Mouse (Mus musculus) megakaryocyte progenitor cell, adult 5-6 weeks (primary cell): ENCODE results near the gene Gm14569. TPM values are rescaled to one million over a fixed set of nuclear protein-coding genes. Genes with fewer than 3 reads are reported as not detected.

Experiments
- ATAC-seq: replicated peaks from 2 replicates; pipeline ENCODE4 v1.8.0; 2016; ENCODE audit warnings: mild to moderate bottlenecking, moderate TSS enrichment, inconsistent platforms; ENCODE audit not compliant: poor library complexity
- total RNA-seq, 2 experiments: library from RNA; stranded (forward) in 1 of 2; stranded (reverse) in 1 of 2; fragments of 157-497, 149-512 nt in 1 of 2; fragments of 200-1000 nt in 1 of 2; gene quantifications; 2 replicates each; pipeline versions ENCODE4 v1.2.3 to v1.2.4; 2015 to 2017

The Gm14569 gene
- not detected in 2 replicates for total RNA-seq (2015)
- total RNA-seq (2017), result not detected in 2 replicates

DNA sequence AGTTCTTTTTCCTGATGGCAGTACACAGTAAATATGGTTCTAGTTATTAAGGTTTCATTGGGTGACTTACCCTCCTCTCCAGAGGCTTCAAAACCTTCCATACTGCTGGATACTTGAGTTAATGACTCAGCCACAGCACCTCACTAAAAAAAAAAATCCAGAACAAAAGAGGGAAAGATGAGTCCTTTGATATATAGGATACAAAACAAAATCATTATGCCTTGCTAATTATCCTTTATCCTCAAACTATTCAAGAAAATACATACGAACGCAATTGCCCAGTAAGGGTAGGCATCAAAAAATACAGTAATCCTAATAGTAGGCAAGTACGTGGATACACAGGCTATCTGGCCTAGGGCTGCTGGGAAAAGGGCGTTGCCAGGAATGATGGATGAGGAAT lies at the start of gene Gm14569:
Gene Gm14569, minus strand, starts transcription at position 101 of the 400 bp plus-strand sequence.
- no peak for ATAC-seq

DNA sequence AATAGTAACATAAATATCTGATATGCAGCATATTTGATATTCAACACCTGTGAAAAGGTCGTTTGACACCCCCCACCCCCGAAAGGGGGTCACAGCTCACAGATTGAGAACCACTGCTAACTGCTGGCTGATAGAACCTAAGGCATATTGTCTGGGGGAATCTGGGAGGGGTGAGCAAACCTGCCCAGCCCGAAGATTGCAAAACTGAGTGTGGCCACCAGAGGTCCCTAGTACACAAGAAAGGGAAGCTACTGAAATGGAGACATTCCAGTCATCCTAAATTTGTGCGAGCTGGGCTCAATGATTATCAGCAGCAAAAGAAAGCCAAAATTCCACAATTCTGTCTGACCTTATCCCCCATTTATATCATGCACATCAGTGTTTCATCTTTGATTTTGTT lies 42.9 kb upstream of the Gm14569 start:
- ATAC-seq, result peak; percentile 95

DNA sequence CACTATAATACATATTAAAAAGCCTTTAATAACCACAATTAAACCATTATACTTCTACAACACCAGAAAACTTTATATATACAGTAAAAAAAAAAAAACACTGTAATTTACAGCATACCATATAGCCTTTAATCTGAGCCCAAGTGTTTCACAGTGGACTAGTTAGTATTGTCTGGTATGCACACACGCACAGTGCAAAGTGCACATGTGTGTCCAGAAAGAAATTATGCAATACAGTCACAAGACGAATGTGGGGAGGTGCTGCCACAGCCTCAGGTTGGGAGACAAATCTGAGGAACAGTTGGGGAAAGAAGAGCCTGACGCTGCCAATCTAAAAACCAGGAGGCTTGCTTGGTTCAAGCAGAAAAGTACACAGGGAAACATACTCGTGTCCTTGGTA lies 42.1 kb upstream of the Gm14569 start:
- no peak for ATAC-seq

DNA sequence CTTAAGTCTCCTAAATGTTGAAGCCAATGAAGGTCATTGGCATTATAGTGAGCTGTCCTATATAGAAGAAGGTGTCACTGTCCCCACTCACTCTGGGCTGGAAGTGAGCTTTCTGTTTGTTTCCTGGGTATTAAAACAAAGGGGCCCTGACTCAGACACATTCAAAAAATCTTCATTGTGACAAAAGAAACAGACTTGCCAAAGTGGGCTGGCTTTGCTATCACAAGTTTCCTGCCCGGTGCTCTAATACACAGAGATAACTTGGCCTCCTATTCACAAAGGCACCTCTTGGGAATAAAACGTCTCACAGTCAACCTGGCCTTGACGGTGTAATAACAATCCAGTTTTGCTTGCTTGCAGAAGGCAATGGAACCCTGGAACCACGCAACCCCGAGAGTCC lies 38.6 kb upstream of the Gm14569 start:
- no peak for ATAC-seq

DNA sequence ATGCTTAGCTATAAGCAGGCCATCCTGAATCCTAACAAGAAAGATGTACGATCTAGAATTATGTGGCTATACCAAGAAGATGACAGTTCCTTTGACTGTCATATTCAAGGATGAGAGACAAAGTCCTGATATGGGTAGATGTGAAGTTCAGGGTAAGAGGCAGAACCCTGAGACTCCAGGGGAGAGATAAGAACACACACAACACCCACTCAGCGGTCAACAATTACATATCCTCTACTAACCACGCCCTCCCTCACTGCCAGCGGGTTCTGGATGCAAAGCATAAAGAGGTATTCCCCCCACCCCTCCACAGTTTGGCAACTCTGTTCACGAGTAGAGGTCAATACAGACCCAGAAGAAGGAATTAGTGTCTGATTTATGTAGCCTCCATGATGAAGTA lies 32.1 kb upstream of the Gm14569 start:
- peak; percentile 81 for ATAC-seq

DNA sequence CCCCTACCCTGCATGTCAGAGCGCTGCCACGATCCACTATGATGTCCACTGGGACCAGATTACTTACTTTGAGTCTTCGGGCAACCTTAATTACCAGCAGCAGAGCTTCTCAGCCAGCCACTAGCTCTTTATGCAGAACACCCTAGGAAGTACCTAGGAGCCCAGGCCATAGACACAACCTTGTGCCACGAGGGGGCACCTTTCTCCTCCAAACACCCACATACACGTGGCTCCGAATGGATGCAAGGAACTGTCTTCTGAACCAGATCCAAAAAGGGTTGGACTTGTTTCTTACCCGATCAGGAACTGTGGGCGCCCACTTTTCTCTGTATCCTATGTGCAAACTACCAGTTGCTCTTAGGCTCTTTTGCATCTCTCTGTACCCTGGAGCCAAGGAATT lies 22.1 kb upstream of the Gm14569 start:
- peak; percentile 75 for ATAC-seq

DNA sequence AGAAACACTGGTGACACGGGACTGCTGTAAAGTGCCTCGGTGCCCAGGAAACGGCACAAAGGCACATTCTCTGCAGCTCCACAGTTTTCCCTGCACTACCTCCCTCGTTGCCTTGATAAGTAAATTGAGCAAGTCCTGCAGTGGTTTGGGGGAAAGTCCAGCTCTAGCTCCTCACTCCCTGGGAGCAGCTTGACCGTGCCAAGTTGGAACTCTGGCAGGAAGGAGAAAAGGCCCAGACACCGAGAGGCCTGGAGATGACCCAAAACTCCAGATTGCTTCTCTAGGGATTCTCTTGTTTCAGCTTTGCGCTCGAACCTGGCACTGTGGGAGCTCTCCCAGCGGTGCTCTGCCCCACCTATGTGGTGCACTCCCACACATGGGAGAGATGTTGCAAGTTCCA lies 21.6 kb upstream of the Gm14569 start:
- no peak for ATAC-seq

DNA sequence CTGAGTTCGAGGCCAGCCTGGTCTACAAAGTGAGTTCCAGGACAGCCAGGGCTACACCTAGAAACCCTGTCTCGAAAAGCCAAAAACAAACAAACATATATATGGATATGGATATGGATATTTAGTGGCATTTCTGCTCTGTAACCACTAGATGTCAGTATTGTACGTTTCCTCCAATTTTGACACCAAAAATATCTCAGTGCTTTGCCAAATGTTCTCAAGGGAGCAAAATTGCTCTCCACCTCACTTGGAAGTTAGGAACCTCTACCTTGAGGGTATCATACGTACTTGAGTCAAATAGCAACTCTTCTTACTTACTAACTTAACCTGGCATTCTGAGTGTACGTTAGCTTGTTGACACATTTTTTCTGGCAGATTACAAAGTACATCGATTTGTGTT lies 15.2 kb upstream of the Gm14569 start:
- ATAC-seq, result peak; percentile 69

DNA sequence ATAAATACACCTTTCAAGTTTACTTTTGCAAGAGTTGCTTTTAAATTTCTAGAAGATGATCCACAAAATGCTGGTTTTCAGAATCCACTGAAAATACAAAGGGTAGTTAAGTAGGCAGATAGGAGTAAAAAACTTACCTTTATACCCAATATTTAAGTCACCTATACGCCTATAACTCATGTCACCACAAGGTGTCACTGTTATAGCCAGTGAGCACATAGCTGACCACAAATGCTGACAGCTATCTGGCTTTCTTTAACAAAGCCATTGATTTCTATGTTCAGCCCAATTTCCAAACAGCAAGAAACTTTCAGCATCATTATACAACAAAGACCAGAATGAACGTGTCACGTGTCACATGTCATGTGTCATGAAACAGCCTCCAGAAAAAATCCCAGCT lies 2.1 kb downstream of the Gm14569 start:
- ATAC-seq, result peak; percentile 72

DNA sequence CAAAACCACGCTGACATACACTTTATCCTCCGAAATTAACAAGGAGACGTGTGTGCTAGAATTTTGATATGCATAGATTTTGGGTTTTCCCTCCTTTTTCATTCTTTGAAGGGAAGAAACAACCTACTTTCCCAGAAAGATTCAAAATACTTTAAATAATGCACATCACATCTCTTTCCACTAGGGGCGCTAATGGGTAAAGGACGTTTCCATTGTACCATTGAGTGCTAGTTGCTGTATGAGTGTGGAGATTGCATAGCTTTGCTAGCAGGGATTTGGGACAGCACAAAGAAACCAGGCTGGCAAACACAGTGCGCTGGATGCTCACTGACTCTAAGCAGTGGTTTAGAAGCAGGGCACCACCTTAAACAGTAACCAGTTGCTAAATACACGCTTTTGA lies 3.6 kb downstream of the Gm14569 start:
- ATAC-seq, result peak; percentile 54; the same call in 1 of the 2 replicates

DNA sequence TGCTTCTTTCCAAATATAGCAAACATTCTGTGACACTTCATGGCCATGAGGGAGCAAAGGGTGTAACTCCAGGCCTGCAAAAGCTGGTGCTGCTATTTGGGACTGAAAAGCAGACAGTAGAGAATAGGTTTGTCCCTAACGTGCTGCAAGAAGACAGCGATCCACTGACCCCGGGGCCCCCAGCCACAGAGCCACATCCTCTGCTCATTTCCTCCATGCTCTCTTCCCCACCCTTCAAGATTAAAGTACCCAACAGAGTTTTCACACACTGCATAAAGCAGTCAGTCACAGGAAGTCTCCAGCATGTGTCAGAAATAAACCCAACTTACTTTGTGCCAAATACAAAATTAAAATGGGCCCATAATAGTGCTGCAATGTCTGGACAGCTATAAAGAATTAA lies 16.8 kb downstream of the Gm14569 start:
- ATAC-seq, result peak; percentile 39

DNA sequence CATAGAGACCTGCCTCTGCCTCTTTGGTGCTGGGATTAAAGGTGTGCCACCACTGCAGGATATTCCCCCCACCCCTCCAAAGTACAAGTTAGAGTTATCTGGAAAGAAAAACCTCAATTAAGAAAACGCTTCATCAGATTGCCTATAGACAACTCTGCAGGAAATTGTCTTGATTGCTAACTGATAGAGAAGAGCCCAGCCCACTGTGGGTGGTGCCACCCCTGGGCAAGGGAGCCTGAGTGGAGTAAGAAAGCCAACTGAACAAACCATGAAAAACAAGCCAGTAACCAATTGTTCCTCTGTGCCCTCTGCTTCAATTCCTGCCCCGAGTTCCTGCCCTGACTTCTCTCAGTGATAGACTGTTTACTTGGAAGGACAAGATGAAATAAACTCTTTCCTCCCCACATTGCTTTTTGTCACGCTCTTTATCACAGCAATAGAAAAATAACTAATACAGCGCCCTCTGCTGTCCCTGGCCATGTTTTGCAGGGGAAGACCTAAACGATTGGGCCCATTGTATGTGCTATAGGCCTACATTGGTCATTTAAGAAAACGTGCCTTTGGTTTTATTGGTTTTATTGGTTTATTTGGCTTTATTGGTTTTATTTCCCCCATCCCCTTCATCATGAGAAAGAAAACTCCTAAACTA lies 17.4 kb downstream of the Gm14569 start:
- ATAC-seq, result peak; percentile 69

DNA sequence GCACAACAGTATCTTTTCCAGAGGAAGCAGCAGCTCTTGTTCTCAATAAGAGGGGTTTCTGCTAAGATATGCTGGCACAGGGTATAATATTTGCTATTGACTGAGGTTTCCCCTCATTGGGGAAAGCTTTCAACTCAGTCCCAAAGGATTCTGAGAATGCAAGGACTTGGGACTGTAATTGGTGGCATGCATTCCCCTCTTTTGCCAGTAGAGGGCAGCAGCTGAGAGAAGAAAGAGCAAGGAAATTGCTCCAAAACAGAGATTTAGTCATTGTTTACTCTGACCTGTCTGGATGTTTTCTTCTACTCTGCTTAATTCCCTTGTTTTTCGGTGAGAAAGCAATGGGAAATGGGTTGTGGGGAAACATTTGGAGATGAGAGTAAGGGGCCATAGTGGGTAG lies 35.6 kb downstream of the Gm14569 start:
- no peak for ATAC-seq

DNA sequence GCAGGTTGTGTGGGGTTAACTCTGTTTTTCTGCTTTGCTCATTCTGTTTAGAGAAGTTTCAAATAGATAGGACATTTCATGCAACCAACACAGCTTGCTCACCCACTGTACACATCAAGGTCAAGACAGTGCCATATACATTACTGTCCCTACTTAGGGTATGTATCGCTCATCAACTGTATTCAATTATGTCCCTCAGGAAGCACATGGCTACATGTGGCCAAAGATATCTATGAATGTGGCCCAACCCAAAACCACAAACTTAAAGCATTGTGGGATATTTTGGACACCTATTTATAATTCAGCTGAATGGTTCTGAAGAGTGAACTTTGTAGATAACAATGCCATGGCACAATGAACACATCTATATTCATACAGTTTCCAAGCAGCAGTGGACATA lies 53.7 kb downstream of the Gm14569 start:
- ATAC-seq, result peak; percentile 46

DNA sequence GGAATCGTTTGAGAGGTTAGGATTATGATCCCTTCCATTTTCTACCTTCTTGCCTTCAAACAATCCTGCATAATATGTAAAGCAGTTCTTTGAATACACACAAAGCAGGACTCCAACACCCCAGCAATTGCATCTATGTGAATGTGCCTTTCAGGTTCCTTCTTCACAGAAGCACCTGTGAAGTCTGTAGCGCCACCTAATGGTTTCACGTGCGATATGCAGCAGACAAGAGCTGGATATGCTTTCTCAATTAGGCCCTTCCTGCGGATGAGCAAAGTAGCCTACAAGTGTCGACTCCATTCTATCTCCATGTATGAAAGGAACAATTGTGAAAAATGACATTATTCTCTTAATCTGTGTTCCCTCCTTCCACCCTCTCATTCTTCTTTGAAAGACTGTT lies 56.6 kb downstream of the Gm14569 start:
- peak; percentile 55; the same call in 1 of the 2 replicates for ATAC-seq

DNA sequence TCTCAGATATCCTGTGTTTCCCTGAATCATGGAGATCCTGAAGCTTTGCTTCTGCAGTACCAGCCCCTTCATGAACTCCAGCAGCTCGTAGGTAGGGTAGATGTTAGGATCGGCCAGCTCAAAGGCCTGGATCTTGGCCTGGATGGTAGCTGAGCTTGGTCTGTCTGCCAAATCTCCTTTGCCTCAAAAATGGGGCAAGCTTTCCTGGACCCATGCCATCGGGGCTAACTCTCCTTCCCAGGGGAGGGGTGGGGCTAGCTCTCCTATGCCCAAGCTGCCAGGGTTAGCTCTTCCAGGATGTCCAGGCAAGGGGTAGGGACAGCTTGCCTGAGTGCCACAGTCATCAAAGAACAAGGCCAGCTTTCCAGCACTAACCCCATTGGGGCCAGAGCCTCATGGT lies 72.5 kb downstream of the Gm14569 start:
- ATAC-seq, result no peak

DNA sequence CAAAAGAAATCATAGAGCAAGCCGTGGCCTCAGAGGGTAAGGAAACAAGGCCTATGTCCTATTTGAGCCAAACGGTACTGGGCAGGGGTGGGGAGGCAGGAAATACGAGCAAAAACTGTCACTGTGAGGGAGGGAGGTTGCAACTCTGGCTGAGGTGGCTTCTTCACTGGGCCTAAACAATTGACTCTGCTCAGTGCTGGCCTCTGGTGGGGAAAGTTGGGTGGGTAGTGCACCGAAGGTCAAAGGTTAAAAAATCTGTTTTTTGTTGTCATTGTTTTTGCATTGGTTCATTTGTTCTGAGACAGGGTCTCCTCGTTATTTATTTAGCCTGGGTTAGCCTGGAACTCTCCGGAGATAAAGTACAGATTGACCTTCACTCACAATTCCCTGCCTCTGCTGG lies 89.3 kb downstream of the Gm14569 start:
- peak; percentile 71 for ATAC-seq

DNA sequence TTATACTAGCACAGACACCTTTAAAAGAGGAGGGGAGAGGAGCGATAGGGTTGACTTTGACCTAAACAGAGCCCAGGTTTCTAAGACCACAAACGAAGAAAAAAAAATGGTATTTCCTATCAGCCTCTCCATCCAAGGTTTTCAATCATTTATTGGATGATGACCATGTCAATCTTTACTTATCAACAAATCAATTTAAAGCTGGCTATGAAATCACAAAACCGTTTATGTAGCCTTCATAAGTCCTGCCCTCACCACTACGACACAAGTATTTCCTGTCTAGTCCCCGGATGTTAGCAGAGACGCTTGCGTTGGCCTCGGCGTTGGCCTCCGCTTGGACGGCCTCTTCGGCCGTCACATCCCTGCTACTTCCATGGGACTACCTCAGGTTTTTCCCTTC lies 90.7 kb downstream of the Gm14569 start, which contains the start of gene Gm6268:
Gene Gm6268, plus strand, starts transcription at position 301 of the 400 bp plus-strand sequence.
- no peak for ATAC-seq

DNA sequence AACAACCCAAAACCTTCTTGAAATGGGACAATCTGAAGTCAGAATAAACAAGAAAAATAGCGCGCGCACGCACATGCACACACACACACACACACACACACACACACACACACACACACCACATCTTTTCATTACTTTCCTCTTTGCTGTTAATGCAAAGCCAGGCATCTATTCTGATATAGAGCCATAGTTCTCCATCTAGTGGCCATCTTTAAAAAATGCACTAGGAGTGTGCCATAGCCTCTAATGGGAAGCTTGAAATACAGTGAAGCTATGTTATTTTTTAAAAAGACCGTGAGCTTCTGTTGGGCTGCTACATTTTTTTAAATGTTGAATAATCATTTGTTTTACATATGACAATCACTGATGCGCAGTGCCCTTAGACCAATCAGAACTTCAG lies 98.4 kb downstream of the Gm14569 start:
- ATAC-seq, result peak; percentile 58; the same call in 1 of the 2 replicates

DNA sequence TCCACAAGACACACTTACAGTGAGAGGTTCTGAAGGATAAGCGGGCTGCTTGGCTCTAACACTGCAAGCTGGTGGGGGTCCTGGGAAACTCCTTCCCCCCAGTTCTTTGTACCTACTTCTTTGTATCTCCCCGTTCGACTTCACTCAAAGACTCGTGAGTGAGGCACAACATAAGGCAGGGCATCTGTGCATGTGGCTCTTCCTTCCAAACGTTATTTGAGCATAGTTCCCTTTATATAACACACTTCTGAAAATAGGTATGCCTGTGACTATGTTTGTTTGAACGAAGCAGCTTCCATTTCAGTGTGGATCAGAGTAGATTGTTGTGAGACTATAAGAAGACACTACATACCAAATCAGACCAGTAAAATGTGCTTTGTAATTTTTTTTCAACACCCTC lies 99.0 kb downstream of the Gm14569 start:
- ATAC-seq, result no peak

DNA sequence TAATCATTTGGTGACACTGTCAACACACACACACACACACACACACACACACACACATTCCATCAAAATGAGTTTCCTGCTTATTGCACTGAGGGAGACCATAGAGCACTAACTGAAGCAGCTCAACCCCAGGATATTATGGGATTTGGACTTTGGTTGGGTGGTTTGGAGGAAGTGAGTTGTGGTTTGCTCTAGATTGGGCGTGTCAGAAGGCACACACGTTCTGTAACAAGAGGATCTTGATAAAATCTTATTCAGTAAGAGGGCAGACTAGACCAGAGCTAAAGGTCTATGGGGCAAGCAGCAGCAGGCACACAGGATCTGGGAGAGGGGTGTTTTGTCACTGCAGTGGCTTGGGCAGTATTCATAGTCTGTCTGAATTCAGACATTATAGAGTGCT lies 101.1 kb downstream of the Gm14569 start:
- ATAC-seq, result peak; percentile 52

DNA sequence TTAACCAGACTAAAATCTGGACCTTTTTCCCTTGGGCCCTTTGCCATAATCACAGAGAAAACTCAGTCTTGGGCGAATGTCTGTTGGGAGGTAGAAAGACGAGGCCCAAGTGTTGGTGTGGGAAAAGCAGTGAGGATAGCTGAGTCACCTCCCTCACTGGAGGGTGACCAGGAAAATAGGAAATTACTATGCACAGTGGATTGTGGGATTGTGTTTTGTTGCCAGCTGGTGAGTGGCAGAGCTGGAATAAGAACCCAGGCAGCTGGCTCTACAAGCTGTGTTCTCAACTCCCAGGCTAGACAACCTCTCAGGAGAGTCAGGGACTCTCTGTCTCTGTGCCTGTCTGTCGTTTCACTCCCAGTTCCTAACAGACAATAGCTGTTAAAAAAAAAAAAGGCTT lies 101.7 kb downstream of the Gm14569 start:
- ATAC-seq, result no peak

DNA sequence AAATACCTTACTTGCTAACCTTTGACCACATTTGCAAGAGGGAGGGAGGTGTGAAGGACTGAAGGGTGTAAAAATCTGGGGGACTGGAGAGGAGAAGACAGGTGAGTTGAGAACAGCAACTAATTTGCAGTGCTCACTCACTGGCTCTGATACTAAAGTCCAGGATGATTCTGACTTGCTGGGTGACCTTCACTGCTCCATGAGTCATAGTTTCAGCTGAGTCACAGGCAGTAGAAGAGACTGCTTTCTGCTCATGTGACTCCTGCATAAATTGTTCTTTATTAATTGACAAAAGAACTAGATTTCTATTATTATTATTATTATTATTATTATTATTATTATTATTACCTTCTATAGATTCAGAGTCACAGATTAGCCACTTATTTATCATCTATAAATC lies 106.3 kb downstream of the Gm14569 start:
- no peak for ATAC-seq
